Mouse (Mus musculus) liver, embryonic 15.5 days (tissue): Measurements from ENCODE around the gene Igfbp1. TPM values are rescaled to one million over a fixed set of nuclear protein-coding genes. Genes with fewer than 3 reads are reported as not detected.
"Not testable (repeated sequence)": the region's sequence is repeated elsewhere in the genome, so short reads cannot be mapped to it uniquely, and the experiment has no call there.

Source experiments
- ATAC-seq: fragments of 200-750 bp; cut with Nextera tagmentation; 2 replicates; pipeline ENCODE4 v1.8.0; 2017; ENCODE audit warnings: moderate number of reproducible peaks, mild to moderate bottlenecking, moderate library complexity; ENCODE audit not compliant: insufficient read depth
- H3K27ac ChIP-seq: fragments of 300-500 bp; sonication (generic); replicated peaks from 2 replicates; pipeline ENCODE4 v1.5.1; 2015; ENCODE audit warnings: mild to moderate bottlenecking, inconsistent platforms
- H3K27me3 ChIP-seq: fragments of 300-500 bp; sonication (generic); 2 replicates; pipeline ENCODE4 v1.6.1; 2015; ENCODE audit warnings: mild to moderate bottlenecking, inconsistent platforms
- H3K36me3 ChIP-seq: fragments of 300-500 bp; sonication (generic); replicated peaks from 2 replicates; pipeline ENCODE4 v1.6.1; 2015; ENCODE audit warnings: moderate library complexity, mild to moderate bottlenecking, inconsistent platforms
- H3K4me1 ChIP-seq: fragments of 300-500 bp; sonication (generic); replicated peaks from 2 replicates; pipeline ENCODE4 v1.6.1; 2015; ENCODE audit warnings: inconsistent platforms
- H3K4me2 ChIP-seq: fragments of 300-500 bp; sonication (generic); 2 replicates; pipeline ENCODE4 v1.6.1; 2015; ENCODE audit warnings: moderate library complexity, mild to moderate bottlenecking, inconsistent platforms
- H3K4me3 ChIP-seq: fragments of 300-500 bp; sonication (generic); replicated peaks from 2 replicates; pipeline ENCODE4 v1.5.1; 2015; ENCODE audit warnings: mild to moderate bottlenecking, inconsistent platforms
- H3K9ac ChIP-seq: fragments of 300-500 bp; sonication (generic); 2 replicates; pipeline ENCODE4 v1.6.1; 2015; ENCODE audit warnings: moderate library complexity, mild to moderate bottlenecking, inconsistent platforms
- H3K9me3 ChIP-seq: fragments of 300-500 bp; sonication (generic); replicated peaks from 2 replicates; pipeline ENCODE4 v1.6.1; 2016; ENCODE audit warnings: inconsistent platforms
- WGBS: fragments of 180-500 bp; shearing (Covaris S2); methylation state at CpG from one replicate; pipeline ENCODE4 v1.1.7; 2015; ENCODE audit warnings: mixed read lengths; ENCODE audit not compliant: insufficient replicate concordance; 5-methylcytosine and 5-hydroxymethylcytosine counted together
- polyA plus RNA-seq: library from polyadenylated mRNA; unstranded; fragments of >200 nt; fragmentation: Nextera tagmentation; extraction: Ambion mirVana; gene quantifications from 2 replicates; pipeline ENCODE4 v1.2.1, GENCODE M21; 2015

Gene Igfbp1
- polyA plus RNA-seq, 1 experiment from 2014 or later = 170 TPM

- Histone ChIP-seq H3K4me3 (peak overlapping the region; percentile 39; the same call in 1 of the 2 replicates), H3K27me3 (peaks cover 49% of the 10 kb centered on the region), H3K9me3 (no peaks in the 10 kb centered on the region), H3K4me2 (no peak overlapping the region), H3K36me3 (no peaks in the 10 kb centered on the region), H3K4me1 (no peaks in the 10 kb centered on the region), H3K27ac (no peak overlapping the region), H3K9ac (no peak overlapping the region)
- ATAC-seq = no peak
- WGBS = 15% methylated on average over 17 of the region's 17 CpGs
Measured at GRCm38 (mm10) chr11:7212126-7212798, 14.7 kb downstream of the Igfbp1 start.

GRCm38 (mm10) chr11:7213161-7213500 is 15.5 kb downstream of the Igfbp1 start:
- H3K36me3 ChIP-seq = no peaks in the 10 kb centered on the region
- H3K4me2 ChIP-seq = peak overlapping the region; percentile 54
- no peak for ATAC-seq
- no peaks in the 10 kb centered on the region for H3K4me1 ChIP-seq
- H3K27ac ChIP-seq = no peak overlapping the region
- H3K4me3 ChIP-seq = peak overlapping the region; percentile 39
- H3K9ac ChIP-seq = no peak overlapping the region
- H3K9me3 ChIP-seq = no peaks in the 10 kb centered on the region
- 3% methylated on average over 19 of the region's 19 CpGs for WGBS
- H3K27me3 ChIP-seq = peaks cover 49% of the 10 kb centered on the region

DNA sequence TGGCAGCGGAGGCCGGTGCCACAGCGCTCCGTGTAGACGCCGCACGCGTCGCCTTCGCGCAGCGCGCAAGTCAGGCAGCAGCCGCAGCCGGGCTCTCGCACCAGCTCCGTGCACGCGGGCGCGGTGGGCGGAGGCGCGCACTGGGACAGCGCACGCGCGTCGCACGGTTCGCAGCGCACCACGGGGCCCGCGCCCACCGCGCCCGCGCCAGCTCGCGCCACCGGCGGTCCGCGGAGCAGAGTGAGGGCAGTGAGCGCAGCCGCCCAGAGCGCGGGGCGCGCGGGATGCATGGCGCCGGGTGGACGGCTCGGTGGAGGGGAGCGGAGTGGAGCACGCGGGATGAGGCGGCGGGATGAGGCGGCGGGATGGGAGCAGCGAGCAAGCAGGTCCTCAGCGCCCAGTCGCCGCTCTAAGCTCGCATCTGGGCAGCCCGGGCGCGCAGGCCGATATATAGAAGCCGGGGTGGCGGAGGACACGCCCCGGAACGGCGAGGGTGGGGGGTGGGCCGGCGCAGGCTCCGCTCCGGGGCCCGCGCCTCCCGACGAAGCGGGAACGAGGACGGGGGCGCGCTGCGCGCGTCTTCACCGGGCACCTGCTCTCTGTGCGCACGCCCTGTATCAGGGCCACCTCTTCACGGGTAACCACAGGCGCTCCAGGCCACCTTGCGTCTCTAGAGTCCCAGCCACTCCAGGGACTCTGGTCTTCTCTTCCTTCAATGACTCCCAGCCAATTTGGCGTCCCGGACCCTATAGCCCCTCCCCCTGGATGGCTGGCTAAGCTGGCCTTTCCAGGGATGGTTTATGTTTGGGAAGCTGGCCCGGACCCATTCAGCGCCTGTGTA is 16.1 kb downstream of the Igfbp1 start, which contains the start of gene Igfbp3:
Gene Igfbp3 (minus strand): TSS at position 423 of the 841 bp plus-strand sequence.
- Histone ChIP-seq H3K9me3 (no peaks in the 10 kb centered on the region), H3K4me2 (peak within 1 kb of the TSS; percentile 54), H3K9ac (no peak within 1 kb of the TSS), H3K27ac (no peak within 1 kb of the TSS), H3K4me1 (no peaks in the 10 kb centered on the region), H3K36me3 (no peaks in the 10 kb centered on the region), H3K27me3 (peaks cover 49% of the 10 kb centered on the region), H3K4me3 (peak within 1 kb of the TSS; percentile 39)
- whole genome bisulfite sequencing = 1% methylated on average over 91 of the region's 104 CpGs
- no peak for ATAC-seq

- Histone ChIP-seq H3K9me3 (no peaks in the 10 kb centered on the region), H3K36me3 (no peaks in the 10 kb centered on the region), H3K4me3 (0 out of 2 replicates have a peak overlapping the region, but pooled peaks have one; percentile 39), H3K27ac (no peak overlapping the region), H3K27me3 (peaks cover 49% of the 10 kb centered on the region), H3K9ac (no peak overlapping the region), H3K4me2 (peak overlapping the region; percentile 54), H3K4me1 (no peaks in the 10 kb centered on the region)
- WGBS = 2% methylated on average over 12 of the region's 12 CpGs
- no peak for ATAC-seq
Measured at GRCm38 (mm10) chr11:7214342-7214660, 16.7 kb downstream of the Igfbp1 start.

DNA sequence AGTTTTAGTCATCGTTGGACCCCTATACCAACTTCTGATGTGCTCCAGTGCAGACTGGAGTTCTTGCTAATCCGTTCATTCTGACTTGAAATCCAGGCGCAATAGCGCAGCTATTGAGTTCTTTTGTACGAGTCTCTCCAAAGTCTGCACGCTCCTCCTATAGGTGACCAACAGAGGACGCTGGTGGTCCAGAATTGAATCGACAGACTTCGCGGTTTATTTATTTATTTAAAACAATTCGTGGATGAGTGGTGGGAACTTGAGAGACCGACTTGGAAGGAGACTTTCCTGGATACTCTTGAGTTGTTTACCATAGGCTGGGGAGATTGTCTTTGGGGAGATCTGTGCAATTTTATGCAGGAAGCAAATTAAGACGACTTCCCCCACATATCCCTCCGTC is 17.2 kb downstream of the Igfbp1 start:
- H3K27me3 ChIP-seq = peaks cover 49% of the 10 kb centered on the region
- no peaks in the 10 kb centered on the region for H3K36me3 ChIP-seq
- H3K27ac ChIP-seq = no peak overlapping the region
- H3K4me2 ChIP-seq = no peak overlapping the region
- no peak overlapping the region for H3K9ac ChIP-seq
- H3K4me1 ChIP-seq = no peaks in the 10 kb centered on the region
- no peak overlapping the region for H3K4me3 ChIP-seq
- WGBS = 2% methylated on average over 14 of the region's 14 CpGs
- no peaks in the 10 kb centered on the region for H3K9me3 ChIP-seq
- no peak for ATAC-seq

GRCm38 (mm10) chr11:7215703-7216102 is 18.1 kb downstream of the Igfbp1 start:
- no peaks in the 10 kb centered on the region for H3K36me3 ChIP-seq
- no peak overlapping the region for H3K27ac ChIP-seq
- no peak for ATAC-seq
- no peak overlapping the region for H3K4me3 ChIP-seq
- H3K27me3 ChIP-seq = peaks cover 47% of the 10 kb centered on the region
- 10% methylated on average over 8 of the region's 8 CpGs for WGBS
- H3K4me2 ChIP-seq = no peak overlapping the region
- H3K4me1 ChIP-seq = no peaks in the 10 kb centered on the region
- H3K9me3 ChIP-seq = no peaks in the 10 kb centered on the region
- H3K9ac ChIP-seq = no peak overlapping the region

DNA sequence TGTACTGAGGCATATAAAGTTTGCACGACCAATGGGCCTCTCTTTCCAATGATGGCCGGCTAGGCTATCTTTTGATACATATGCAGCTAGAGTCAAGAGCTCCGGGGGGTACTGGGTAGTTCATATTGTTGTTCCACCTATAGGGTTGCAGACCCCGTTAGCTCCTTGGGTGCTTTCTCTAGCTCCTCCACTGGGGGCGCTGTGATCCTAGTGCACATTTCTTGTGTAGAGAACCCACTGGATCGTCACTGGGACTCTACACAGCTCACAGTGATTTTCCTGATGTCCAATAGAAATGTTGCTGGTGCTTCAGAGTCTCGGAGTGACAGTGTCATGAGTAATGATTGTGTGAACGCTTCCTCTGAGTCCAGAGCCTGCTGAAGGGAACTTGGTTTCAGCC is 24.2 kb downstream of the Igfbp1 start:
- H3K36me3 ChIP-seq, H3K4me2 ChIP-seq, H3K4me1 ChIP-seq, H3K27ac ChIP-seq, H3K4me3 ChIP-seq, ATAC-seq, H3K27me3 ChIP-seq, H3K9me3 ChIP-seq, H3K9ac ChIP-seq: not testable (repeated sequence)
- 53% methylated on average over 8 of the region's 8 CpGs for WGBS

- 51% methylated on average over 2 of the region's 2 CpGs for WGBS
- H3K4me3 ChIP-seq = no peak overlapping the region
- H3K9ac ChIP-seq = no peak overlapping the region
- no peak overlapping the region for H3K4me2 ChIP-seq
- H3K36me3 ChIP-seq = no peaks in the 10 kb centered on the region
- H3K27ac ChIP-seq = no peak overlapping the region
- H3K27me3 ChIP-seq = no peaks in the 10 kb centered on the region
- no peak for ATAC-seq
- H3K9me3 ChIP-seq = no peaks in the 10 kb centered on the region
- no peaks in the 10 kb centered on the region for H3K4me1 ChIP-seq
Measured at GRCm38 (mm10) chr11:7226200-7226599, 28.6 kb downstream of the Igfbp1 start.

DNA sequence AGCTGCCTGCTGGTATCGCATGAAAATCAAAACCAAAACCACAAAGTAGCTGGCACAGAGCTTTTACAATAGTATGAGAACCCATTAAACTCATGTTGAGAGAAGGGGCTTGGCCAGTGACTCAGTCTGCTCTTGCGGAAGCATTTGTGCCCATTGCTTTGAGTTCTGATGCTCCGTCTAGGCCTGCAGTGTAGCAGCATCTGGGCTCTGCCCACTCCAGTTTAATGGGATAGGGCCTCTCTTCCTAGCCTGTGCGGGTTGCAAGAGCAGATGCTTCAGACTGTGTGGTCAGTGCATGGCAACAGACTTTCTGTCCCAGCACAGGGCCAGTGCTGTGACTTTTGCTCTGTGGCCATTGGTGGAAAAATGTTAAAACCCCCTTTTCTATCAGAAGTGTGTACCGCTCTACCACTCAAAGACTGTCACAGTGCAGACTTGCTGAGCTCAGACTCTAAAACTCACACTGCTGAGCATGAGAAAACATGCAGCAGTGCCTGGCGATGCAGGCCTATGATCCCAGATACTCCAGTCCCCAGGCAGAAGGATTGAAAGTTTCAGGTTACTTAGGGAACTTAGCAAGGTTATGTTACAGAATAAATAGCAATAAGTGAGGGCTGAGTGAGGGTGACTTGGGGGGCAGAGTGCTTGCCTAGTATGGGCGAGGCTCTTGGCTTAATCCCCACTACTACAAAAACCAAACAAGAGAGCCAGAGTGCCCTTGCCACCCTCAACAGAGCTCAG is 29.4 kb downstream of the Igfbp1 start:
- H3K4me1 ChIP-seq = no peaks in the 10 kb centered on the region
- no peak overlapping the region for H3K9ac ChIP-seq
- H3K27me3 ChIP-seq = no peaks in the 10 kb centered on the region
- H3K27ac ChIP-seq = no peak overlapping the region
- no peaks in the 10 kb centered on the region for H3K9me3 ChIP-seq
- ATAC-seq = no peak
- 61% methylated on average over 7 of the region's 7 CpGs for WGBS
- no peak overlapping the region for H3K4me3 ChIP-seq
- no peaks in the 10 kb centered on the region for H3K36me3 ChIP-seq
- H3K4me2 ChIP-seq = no peak overlapping the region

DNA sequence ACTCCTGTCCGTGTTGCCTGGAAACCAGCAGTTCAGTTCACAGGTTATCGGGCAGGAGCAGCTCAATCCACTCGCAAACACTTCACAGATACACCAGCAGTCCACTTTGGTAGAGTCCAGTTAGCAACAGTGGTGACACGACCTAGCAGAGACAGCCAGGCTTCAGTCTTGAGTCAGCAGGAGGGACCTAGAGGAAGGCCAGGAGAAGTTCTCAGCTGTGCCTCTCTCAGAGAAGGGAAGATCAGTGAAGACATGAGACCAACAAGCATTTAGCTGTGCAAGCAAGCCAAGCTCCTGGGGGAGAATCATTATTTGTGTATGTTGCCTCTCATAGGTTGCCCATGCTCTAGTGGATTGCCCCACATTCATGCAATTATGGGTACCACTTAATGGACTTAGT is 30.5 kb downstream of the Igfbp1 start:
- Histone ChIP-seq H3K9me3 (no peaks in the 10 kb centered on the region), H3K4me1 (no peaks in the 10 kb centered on the region), H3K36me3 (no peaks in the 10 kb centered on the region), H3K9ac (no peak overlapping the region), H3K27ac (no peak overlapping the region), H3K4me3 (no peak overlapping the region), H3K4me2 (no peak overlapping the region), H3K27me3 (no peaks in the 10 kb centered on the region)
- ATAC-seq = no peak
- 55% methylated on average over 4 of the region's 4 CpGs for WGBS

- Histone ChIP-seq H3K27me3 (no peaks in the 10 kb centered on the region), H3K9me3 (no peaks in the 10 kb centered on the region), H3K27ac (no peak overlapping the region), H3K36me3 (no peaks in the 10 kb centered on the region), H3K9ac (no peak overlapping the region), H3K4me1 (no peaks in the 10 kb centered on the region), H3K4me2 (no peak overlapping the region), H3K4me3 (no peak overlapping the region)
- no peak for ATAC-seq
- 64% methylated on average over 4 of the region's 4 CpGs for WGBS
Measured at GRCm38 (mm10) chr11:7230000-7230399, 32.4 kb downstream of the Igfbp1 start.
